Mouse (Mus musculus) ES-E14 (cell line): ENCODE data around the gene Rpusd3.

Experiments used
- CHD2 ChIP-seq: IDR thresholded peaks from 2 replicates; pipeline ENCODE4 v1.6.1; 2014; ENCODE audit warnings: mild to moderate bottlenecking, low read depth, low read length, inconsistent platforms
- ZC3H11A ChIP-seq: IDR thresholded peaks from 2 replicates; pipeline ENCODE4 v1.6.1; 2012; ENCODE audit warnings: low read depth, mild to moderate bottlenecking, inconsistent platforms, low read length, borderline replicate concordance
- ZNF384 ChIP-seq: IDR thresholded peaks from 2 replicates; pipeline ENCODE4 v1.6.1; 2012; ENCODE audit warnings: low read depth, low read length, inconsistent platforms

DNA sequence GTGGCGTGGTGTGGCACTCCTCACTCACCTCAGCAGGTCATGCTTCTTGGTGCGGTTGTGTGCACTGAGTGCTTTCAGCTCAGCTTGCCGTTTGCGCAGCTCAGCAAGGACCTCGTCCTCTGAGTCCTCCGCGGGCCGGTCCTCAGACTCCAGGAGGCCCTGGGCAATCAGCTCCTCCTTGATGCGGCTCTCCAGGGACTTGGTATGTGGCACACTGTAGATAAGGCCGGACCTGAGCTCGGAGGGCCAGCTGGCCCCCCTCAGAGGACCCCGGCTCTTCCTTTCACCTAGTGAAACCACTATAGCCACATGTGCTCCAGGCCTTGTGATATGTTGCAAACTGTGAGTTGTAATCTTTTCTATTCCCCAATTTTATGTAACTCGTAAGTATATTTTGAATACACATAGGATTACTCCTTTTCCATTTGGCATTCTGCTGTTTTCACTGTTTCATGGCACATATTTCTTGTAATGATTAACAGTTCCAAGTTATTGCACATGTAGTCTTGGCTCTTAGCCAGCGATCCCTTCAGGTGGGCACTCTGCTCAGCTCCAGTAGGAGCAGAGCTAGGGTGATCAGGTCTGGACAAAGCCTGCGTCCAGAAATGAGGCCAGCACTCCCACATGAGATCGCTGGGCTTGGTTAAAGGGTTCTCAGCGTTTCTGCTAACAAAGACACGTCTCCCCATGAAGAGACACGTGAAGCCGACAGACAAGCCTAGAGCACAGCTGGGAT lies 48.8 kb downstream of the Rpusd3 start:
- TF ChIP-seq ZNF384 (no peak), CHD2 (no peak), ZC3H11A (no peak)
